Mouse (Mus musculus) megakaryocyte, embryonic 14.5 days (primary cell): ENCODE data around the gene Enah.

Source experiments
- FLI1 ChIP-seq: IDR thresholded peaks from 2 replicates; pipeline ENCODE4 v1.6.1; 2012; ENCODE audit warnings: low read length, inconsistent platforms, mixed read lengths
- GATA1 ChIP-seq: IDR thresholded peaks from 3 replicates; pipeline ENCODE4 v1.6.1; 2012; ENCODE audit warnings: mixed read lengths, low read length, inconsistent platforms, borderline replicate concordance

- TF ChIP-seq GATA1 (no peak), FLI1 (no peak)
These were observed 167.3 kb downstream of the Enah start for GRCm38 (mm10) chr1:181852466-181852865.
